Mouse (Mus musculus) kidney, postnatal 0 days (tissue): ENCODE data around the gene Wtip. TPM values are rescaled to one million over a fixed set of nuclear protein-coding genes. Genes with fewer than 3 reads are reported as not detected.
"Not testable (repeated sequence)": the region's sequence is repeated elsewhere in the genome, so short reads cannot be mapped to it uniquely, and the experiment has no call there.

ENCODE experiments used
- ATAC-seq: fragments of 200-750 bp; cut with Nextera tagmentation; replicated peaks from 2 replicates; pipeline ENCODE4 v1.8.0; 2017; ENCODE audit warnings: low read depth, moderate number of reproducible peaks, moderate TSS enrichment, moderate library complexity; ENCODE audit not compliant: low FRiP score
- DNase-seq: peaks from one replicate; pipeline ENCODE4 v3.0.0-alpha.2; 2016; ENCODE audit warnings: low spot score
- H3K27ac ChIP-seq: fragments of 300-500 bp; sonication (generic); 2 replicates; pipeline ENCODE4 v1.5.1; 2014; ENCODE audit warnings: mild to moderate bottlenecking
- H3K27me3 ChIP-seq: fragments of 300-500 bp; sonication (generic); 2 replicates; pipeline ENCODE4 v1.6.1; 2014; ENCODE audit warnings: low read length, mixed read lengths; ENCODE audit not compliant: insufficient read depth
- H3K36me3 ChIP-seq: fragments of 300-500 bp; sonication (generic); 2 replicates; pipeline ENCODE4 v1.6.1; 2014; ENCODE audit warnings: low read length, mixed read lengths; ENCODE audit not compliant: insufficient read depth
- H3K4me1 ChIP-seq: fragments of 300-500 bp; sonication (generic); replicated peaks from 2 replicates; pipeline ENCODE4 v1.6.1; 2014; ENCODE audit warnings: antibody characterized with exemption, low read length, mixed read lengths; ENCODE audit not compliant: insufficient read depth
- H3K4me2 ChIP-seq: fragments of 300-500 bp; sonication (generic); 2 replicates; pipeline ENCODE4 v1.6.1; 2014; ENCODE audit warnings: mild to moderate bottlenecking, low read length, moderate library complexity, mixed read lengths
- H3K4me3 ChIP-seq: fragments of 300-500 bp; sonication (generic); replicated peaks from 2 replicates; pipeline ENCODE4 v1.5.1; 2014; ENCODE audit warnings: low read depth, low read length
- H3K9ac ChIP-seq: fragments of 300-500 bp; sonication (generic); 2 replicates; pipeline ENCODE4 v1.6.1; 2014; ENCODE audit warnings: low read depth, low read length
- H3K9me3 ChIP-seq: fragments of 300-500 bp; sonication (generic); replicated peaks from 2 replicates; pipeline ENCODE4 v1.6.1; 2016; ENCODE audit warnings: low read length, inconsistent platforms, mixed read lengths
- CTCF ChIP-seq: IDR thresholded peaks from 2 replicates; pipeline ENCODE4 v1.5.1; 2016; ENCODE audit warnings: antibody characterized with exemption, low read depth, mild to moderate bottlenecking, moderate library complexity
- WGBS: fragments of 180-500 bp; shearing (Covaris S2); extraction: QIAGEN DNeasy Blood & Tissue Kit; methylation state at CpG from one replicate; pipeline ENCODE4 v1.1.7; 2014; 5-methylcytosine and 5-hydroxymethylcytosine counted together
- polyA plus RNA-seq: library from polyadenylated mRNA; unstranded; fragments of >200 nt; fragmentation: Nextera tagmentation; extraction: Ambion mirVana; gene quantifications from 2 replicates; pipeline ENCODE4 v1.2.1, GENCODE M21; 2015

Wtip gene
- polyA plus RNA-seq, 1 experiment from 2014 or later = 8.0 TPM

DNA sequence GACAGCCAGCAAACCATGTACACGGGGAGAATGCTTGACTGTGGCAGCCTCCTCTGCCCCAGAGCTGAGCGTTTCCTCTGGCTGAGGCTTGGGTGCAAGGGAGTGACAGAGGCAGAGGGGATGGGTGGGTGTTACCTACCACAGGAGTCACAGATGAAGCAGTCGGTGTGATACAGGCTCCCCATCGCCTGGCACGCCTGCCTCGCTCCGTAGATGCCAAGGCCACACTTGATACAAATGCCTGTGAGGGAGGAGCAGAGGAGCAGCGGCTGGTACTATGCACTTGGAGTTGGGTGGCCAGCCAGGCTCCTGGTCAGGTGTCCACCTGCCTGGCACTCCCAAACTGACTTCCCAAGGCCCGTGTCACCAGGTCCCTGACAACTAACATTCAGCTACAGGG lies 7.7 kb downstream of the Wtip start:
- Histone ChIP-seq H3K9ac (no peak overlapping the region), H3K4me1 (no peaks in the 10 kb centered on the region), H3K36me3 (0 out of 2 replicates have a peak, but pooled peaks cover 5% of the 10 kb centered on the region), H3K27ac (no peak overlapping the region), H3K4me2 (no peak overlapping the region), H3K9me3 (no peaks in the 10 kb centered on the region), H3K4me3 (no peak overlapping the region), H3K27me3 (no peaks in the 10 kb centered on the region)
- 90% methylated on average over 9 of the region's 9 CpGs for WGBS
- ATAC-seq = no peak
- no peak for TF ChIP-seq CTCF
- no peak for DNase-seq

- Histone ChIP-seq H3K4me1 (no peaks in the 10 kb centered on the region), H3K4me3 (no peak overlapping the region), H3K9me3 (no peaks in the 10 kb centered on the region), H3K36me3 (0 out of 2 replicates have a peak, but pooled peaks cover 7% of the 10 kb centered on the region), H3K4me2 (no peak overlapping the region), H3K27ac (no peak overlapping the region), H3K27me3 (no peaks in the 10 kb centered on the region), H3K9ac (no peak overlapping the region)
- no peak for ATAC-seq
- peak; percentile 60 for TF ChIP-seq CTCF
- peak; percentile 53 for DNase-seq
- WGBS = 90% methylated on average over 6 of the region's 6 CpGs
These were observed 9.9 kb downstream of the Wtip start for GRCm38 (mm10) chr7:34122987-34123720.

DNA sequence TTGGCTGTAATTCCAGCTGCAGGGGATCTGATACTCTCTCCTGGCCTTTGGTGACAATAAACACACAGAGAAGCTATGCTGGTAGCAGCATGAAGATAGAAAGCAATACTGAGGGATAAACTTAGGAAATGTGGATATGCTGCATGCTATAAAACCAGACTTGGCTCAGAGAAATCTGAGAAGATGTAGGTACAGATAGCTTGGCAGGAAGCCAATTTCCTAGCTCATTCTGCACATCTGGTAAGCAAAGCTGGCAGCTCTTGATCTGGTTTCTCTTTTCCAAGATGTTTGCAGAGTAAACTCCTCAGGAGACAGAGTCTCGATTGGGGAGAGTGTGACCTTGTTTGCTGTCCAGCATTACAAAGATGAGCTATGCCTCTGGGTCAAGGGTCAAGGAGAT lies 12.4 kb downstream of the Wtip start:
- not testable (repeated sequence) for H3K9me3 ChIP-seq, H3K4me3 ChIP-seq, H3K27ac ChIP-seq, H3K27me3 ChIP-seq, H3K9ac ChIP-seq, H3K4me2 ChIP-seq, H3K4me1 ChIP-seq, ATAC-seq
- peak; percentile 45 for DNase-seq
- peaks cover 27% of the 10 kb centered on the region for H3K36me3 ChIP-seq
- WGBS = 8% methylated on average over 1 of the region's 1 CpGs

GRCm38 (mm10) chr7:34116601-34117000 lies 16.5 kb downstream of the Wtip start:
- H3K36me3 ChIP-seq = peaks cover 56% of the 10 kb centered on the region
- WGBS = 83% methylated on average over 3 of the region's 3 CpGs
- H3K27me3 ChIP-seq = no peaks in the 10 kb centered on the region
- no peak for TF ChIP-seq CTCF
- H3K27ac ChIP-seq = no peak overlapping the region
- DNase-seq (no peak), ATAC-seq (no peak)
- no peak overlapping the region for H3K4me2 ChIP-seq
- no peaks in the 10 kb centered on the region for H3K9me3 ChIP-seq
- H3K9ac ChIP-seq = no peak overlapping the region
- no peak overlapping the region for H3K4me3 ChIP-seq
- no peaks in the 10 kb centered on the region for H3K4me1 ChIP-seq

DNA sequence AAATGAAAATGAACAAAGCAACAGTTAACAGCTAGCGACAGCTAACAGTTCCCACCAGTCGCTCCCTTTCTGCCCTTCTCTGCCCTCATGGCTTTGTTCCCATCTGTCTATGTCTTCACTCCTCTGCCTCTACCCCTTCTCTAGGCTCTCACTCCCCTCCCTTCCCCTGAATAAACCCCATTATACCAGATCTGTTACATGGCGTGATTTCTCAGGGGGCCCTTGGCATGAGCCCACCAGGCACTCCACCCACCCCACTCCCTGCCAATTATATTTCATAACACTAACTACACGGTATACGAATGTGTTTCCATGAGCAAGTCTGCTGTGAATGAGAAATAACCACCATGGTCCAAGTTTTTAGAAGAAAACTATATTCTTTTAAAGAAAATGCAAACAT lies 23.9 kb downstream of the Wtip start:
- Histone ChIP-seq H3K4me1 (no peaks in the 10 kb centered on the region), H3K36me3 (peaks cover 28% of the 10 kb centered on the region), H3K4me2 (no peak overlapping the region), H3K9me3 (no peaks in the 10 kb centered on the region), H3K27ac (no peak overlapping the region), H3K9ac (no peak overlapping the region), H3K27me3 (no peaks in the 10 kb centered on the region), H3K4me3 (no peak overlapping the region)
- ATAC-seq (no peak), DNase-seq (no peak)
- WGBS = 81% methylated on average over 5 of the region's 5 CpGs
- TF ChIP-seq CTCF = no peak

DNA sequence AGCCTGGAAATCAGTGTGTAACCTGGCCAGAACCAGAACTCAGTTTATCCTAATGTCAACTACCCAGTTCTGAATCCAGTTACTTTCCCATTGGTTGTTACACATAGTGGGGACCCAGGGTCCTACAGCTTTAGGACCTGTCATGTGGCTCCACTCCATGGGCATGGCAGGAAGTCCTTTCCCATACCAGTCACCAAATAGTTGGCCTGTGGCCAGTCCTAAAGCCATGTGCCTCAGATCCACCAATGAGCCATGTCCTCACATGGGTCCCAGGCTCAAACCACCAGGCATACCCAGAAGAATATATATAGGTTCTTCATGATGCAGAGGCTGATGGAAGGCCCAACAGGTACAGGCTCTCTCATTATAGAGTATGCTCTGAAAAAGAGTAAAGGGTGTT lies 31.8 kb downstream of the Wtip start:
- TF ChIP-seq CTCF = no peak
- no peaks in the 10 kb centered on the region for H3K4me1 ChIP-seq

DNA sequence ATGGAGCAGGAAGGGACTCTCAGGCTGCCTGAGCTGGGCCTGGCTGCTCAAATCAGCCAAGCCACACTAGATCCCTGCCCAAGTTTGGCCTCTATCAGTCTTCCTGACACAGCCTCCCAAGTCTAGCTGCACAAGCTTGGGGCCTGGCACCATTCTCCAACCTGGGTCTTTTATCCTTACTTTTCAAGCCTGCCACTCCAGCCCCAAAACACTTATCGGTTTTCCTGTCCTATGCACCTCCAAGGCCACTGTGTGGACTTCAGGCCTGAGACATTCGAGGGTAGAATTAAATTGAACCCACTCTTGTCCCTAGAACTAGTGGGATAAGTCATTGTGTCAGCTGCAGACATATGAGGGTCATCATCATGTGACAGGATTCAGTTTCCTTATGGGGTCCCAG lies 33.1 kb downstream of the Wtip start:
- no peak overlapping the region for H3K9ac ChIP-seq
- WGBS = 77% methylated on average over 2 of the region's 2 CpGs
- no peaks in the 10 kb centered on the region for H3K9me3 ChIP-seq
- H3K27me3 ChIP-seq = no peaks in the 10 kb centered on the region
- H3K36me3 ChIP-seq = no peaks in the 10 kb centered on the region
- DNase-seq (no peak), ATAC-seq (no peak)
- no peak overlapping the region for H3K27ac ChIP-seq
- TF ChIP-seq CTCF = no peak
- H3K4me1 ChIP-seq = no peaks in the 10 kb centered on the region
- no peak overlapping the region for H3K4me2 ChIP-seq
- H3K4me3 ChIP-seq = no peak overlapping the region

More for the DNA sequence above, 31.8 kb downstream of the Wtip start:
- H3K4me3 ChIP-seq = no peak overlapping the region
- DNase-seq (no peak), ATAC-seq (no peak)
- no peak overlapping the region for H3K9ac ChIP-seq
- H3K27ac ChIP-seq = no peak overlapping the region
- H3K36me3 ChIP-seq = no peaks in the 10 kb centered on the region
- no peaks in the 10 kb centered on the region for H3K9me3 ChIP-seq
- no peaks in the 10 kb centered on the region for H3K27me3 ChIP-seq
- no peak overlapping the region for H3K4me2 ChIP-seq
